Mouse (Mus musculus) CH12.LX (cell line): ENCODE data around the gene Rassf5. TPM values are rescaled to one million over a fixed set of nuclear protein-coding genes. Genes with fewer than 3 reads are reported as not detected.

ENCODE experiments used
- DNase-seq: peaks from one replicate; pipeline ENCODE4 v3.0.0-alpha.2; 2013; ENCODE audit errors: extremely low read depth
- H3K27ac ChIP-seq: 2 replicates; pipeline ENCODE4 v1.5.1; 2012; ENCODE audit warnings: low read depth, mild to moderate bottlenecking, control low read depth, moderate library complexity; ENCODE audit not compliant: insufficient read depth
- H3K27me3 ChIP-seq: replicated peaks from 2 replicates; pipeline ENCODE3; 2012; ENCODE audit warnings: inconsistent platforms
- H3K36me3 ChIP-seq, 2 experiments: replicated peaks in 1 of 2; 2 replicates each; pipeline versions ENCODE3 to v1.6.1; 2012; ENCODE audit warnings: inconsistent platforms in 1 of 2, low read length in 1 of 2, mild to moderate bottlenecking in 1 of 2, mixed read lengths in 1 of 2, moderate library complexity in 1 of 2; ENCODE audit not compliant: control insufficient read depth in 1 of 2, insufficient read depth in 1 of 2
- H3K4me1 ChIP-seq, 2 experiments: 2 replicates each; pipeline ENCODE4 v1.6.1; 2012; ENCODE audit warnings: inconsistent platforms in 1 of 2, moderate library complexity in 1 of 2; ENCODE audit not compliant: insufficient read depth in 2 of 2, control insufficient read depth in 1 of 2
- H3K4me2 ChIP-seq: 2 replicates; pipeline ENCODE4 v1.6.1; 2012; ENCODE audit warnings: low read depth, mild to moderate bottlenecking, control low read depth; ENCODE audit not compliant: poor library complexity, insufficient read depth, severe bottlenecking
- H3K4me3 ChIP-seq, 3 experiments: fragments of 150-350 bp in 1 of 3; sonication (generic) in 1 of 3; replicated peaks in 1 of 3; 2 replicates each; pipeline versions ENCODE3 to v1.5.1; 2011 to 2012; ENCODE audit warnings: low read depth in 2 of 3, low read length in 2 of 3, mild to moderate bottlenecking in 2 of 3, moderate library complexity in 2 of 3, control low read depth in 1 of 3, improper control_type of control experiment in 1 of 3, inconsistent platforms in 1 of 3, mixed read lengths in 1 of 3; ENCODE audit not compliant: poor library complexity in 1 of 3
- H3K79me2 ChIP-seq: replicated peaks from 2 replicates; pipeline ENCODE4 v1.6.1; 2012; ENCODE audit warnings: mild to moderate bottlenecking, moderate library complexity; ENCODE audit not compliant: control insufficient read depth, poor library complexity, insufficient read depth, severe bottlenecking; ENCODE audit errors: extremely low read depth
- H3K9ac ChIP-seq: 2 replicates; pipeline ENCODE4 v1.6.1; 2012; ENCODE audit warnings: low read depth, mild to moderate bottlenecking, control low read depth, moderate library complexity; ENCODE audit not compliant: insufficient read depth
- H3K9me3 ChIP-seq: replicated peaks from 2 replicates; pipeline ENCODE3; 2012; ENCODE audit warnings: low read length, inconsistent platforms, mixed read lengths
- BHLHE40 ChIP-seq: IDR thresholded peaks from 2 replicates; pipeline ENCODE4 v1.6.1; 2011; ENCODE audit warnings: mild to moderate bottlenecking, low read depth, low read length, improper control_type of control experiment
- CHD1 ChIP-seq: IDR thresholded peaks from 2 replicates; pipeline ENCODE4 v1.6.1; 2012; ENCODE audit warnings: low read depth, low read length, improper control_type of control experiment, inconsistent platforms
- CHD2 ChIP-seq: IDR thresholded peaks from 2 replicates; pipeline ENCODE4 v1.6.1; 2011; ENCODE audit warnings: low read length, improper control_type of control experiment
- CTCF ChIP-seq, 2 experiments: IDR thresholded peaks in 1 of 2; conservative IDR thresholded peaks in 1 of 2; 2 replicates each; pipeline ENCODE4 v1.5.1; 2011 to 2012; ENCODE audit warnings: low read depth in 2 of 2, low read length in 2 of 2, improper control_type of control experiment in 1 of 2, inconsistent platforms in 1 of 2, mild to moderate bottlenecking in 1 of 2, moderate library complexity in 1 of 2
- E2F4 ChIP-seq: IDR thresholded peaks from 2 replicates; pipeline ENCODE4 v1.6.1; 2011; ENCODE audit warnings: low read depth, low read length, improper control_type of control experiment; ENCODE audit not compliant: insufficient replicate concordance
- ELF1 ChIP-seq: IDR thresholded peaks from 2 replicates; pipeline ENCODE4 v1.6.1; 2014; ENCODE audit warnings: low read depth, mild to moderate bottlenecking, inconsistent platforms, low read length, improper control_type of control experiment
- EP300 ChIP-seq: IDR thresholded peaks from 2 replicates; pipeline ENCODE4 v1.6.1; 2011; ENCODE audit warnings: low read length, improper control_type of control experiment
- ETS1 ChIP-seq: conservative IDR thresholded peaks from 2 replicates; pipeline ENCODE4 v1.6.1; 2012; ENCODE audit warnings: low read depth, mild to moderate bottlenecking, inconsistent platforms, low read length, improper control_type of control experiment, moderate library complexity
- GABPA ChIP-seq: IDR thresholded peaks from 2 replicates; pipeline ENCODE4 v1.6.1; 2012; ENCODE audit warnings: low read depth, low read length, improper control_type of control experiment, inconsistent platforms; ENCODE audit not compliant: insufficient replicate concordance
- IRF4 ChIP-seq: IDR thresholded peaks from 2 replicates; pipeline ENCODE4 v1.6.1; 2014; ENCODE audit warnings: low read depth, mild to moderate bottlenecking, inconsistent platforms, low read length, improper control_type of control experiment
- JUN ChIP-seq: IDR thresholded peaks from 2 replicates; pipeline ENCODE4 v1.6.1; 2011; ENCODE audit warnings: low read depth, mild to moderate bottlenecking, low read length, improper control_type of control experiment, moderate library complexity; ENCODE audit not compliant: insufficient read depth
- JUND ChIP-seq: conservative IDR thresholded peaks from 2 replicates; pipeline ENCODE4 v1.6.1; 2011; ENCODE audit warnings: low read depth, low read length, improper control_type of control experiment
- KAT2A ChIP-seq: IDR thresholded peaks from 2 replicates; pipeline ENCODE4 v1.6.1; 2012; ENCODE audit warnings: low read length, improper control_type of control experiment, inconsistent platforms; ENCODE audit not compliant: insufficient replicate concordance
- MAFK ChIP-seq: IDR thresholded peaks from 2 replicates; pipeline ENCODE4 v1.6.1; 2011; ENCODE audit warnings: low read length, improper control_type of control experiment; ENCODE audit not compliant: insufficient replicate concordance
- MAX ChIP-seq: IDR thresholded peaks from 2 replicates; pipeline ENCODE4 v1.6.1; 2011; ENCODE audit warnings: low read length, improper control_type of control experiment
- MAZ ChIP-seq: IDR thresholded peaks from 2 replicates; pipeline ENCODE4 v1.6.1; 2012; ENCODE audit warnings: low read depth, mild to moderate bottlenecking, inconsistent platforms, low read length, improper control_type of control experiment, moderate library complexity
- MEF2A ChIP-seq: IDR thresholded peaks from 2 replicates; pipeline ENCODE4 v1.6.1; 2014; ENCODE audit warnings: low read depth, mild to moderate bottlenecking, inconsistent platforms, low read length, improper control_type of control experiment, borderline replicate concordance
- MYC ChIP-seq: IDR thresholded peaks from 2 replicates; pipeline ENCODE4 v1.6.1; 2011; ENCODE audit warnings: low read depth, mild to moderate bottlenecking, improper control_type of control experiment, low read length
- NRF1 ChIP-seq: IDR thresholded peaks from 2 replicates; pipeline ENCODE4 v1.6.1; 2014; ENCODE audit warnings: low read depth, mild to moderate bottlenecking, inconsistent platforms, low read length, improper control_type of control experiment, moderate library complexity
- PAX5 ChIP-seq: IDR thresholded peaks from 2 replicates; pipeline ENCODE4 v1.6.1; 2012; ENCODE audit warnings: low read length, inconsistent platforms, mixed read lengths
- POLR2A ChIP-seq: IDR thresholded peaks from 2 replicates; pipeline ENCODE4 v1.6.1; 2011; ENCODE audit warnings: low read depth, mild to moderate bottlenecking, improper control_type of control experiment, low read length
- SIN3A ChIP-seq: IDR thresholded peaks from 2 replicates; pipeline ENCODE4 v1.6.1; 2012; ENCODE audit warnings: low read length, improper control_type of control experiment, inconsistent platforms
- SMC3 ChIP-seq: IDR thresholded peaks from 2 replicates; pipeline ENCODE4 v1.6.1; 2011; ENCODE audit warnings: low read depth, low read length, improper control_type of control experiment
- TBP ChIP-seq: conservative IDR thresholded peaks from 2 replicates; pipeline ENCODE4 v1.6.1; 2011; ENCODE audit warnings: low read depth, low read length, improper control_type of control experiment
- UBTF ChIP-seq: IDR thresholded peaks from 2 replicates; pipeline ENCODE4 v1.6.1; 2012; ENCODE audit warnings: low read depth, mild to moderate bottlenecking, inconsistent platforms, low read length, improper control_type of control experiment, moderate library complexity
- USF1 ChIP-seq: IDR thresholded peaks from 2 replicates; pipeline ENCODE4 v1.6.1; 2014; ENCODE audit warnings: low read depth, mild to moderate bottlenecking, inconsistent platforms, low read length, improper control_type of control experiment
- ZKSCAN1 ChIP-seq: IDR thresholded peaks from 2 replicates; pipeline ENCODE4 v1.6.1; 2012; ENCODE audit warnings: low read depth, inconsistent platforms, low read length, improper control_type of control experiment, borderline replicate concordance
- ZNF384 ChIP-seq: IDR thresholded peaks from 2 replicates; pipeline ENCODE4 v1.6.1; 2012; ENCODE audit warnings: low read depth, low read length, improper control_type of control experiment, inconsistent platforms
- dilution Hi-C: fragments of 300-500 bp; cut with MboI; formaldehyde crosslinking; loops from 2 replicates; pipeline ENCODE4 v1.14.3; 2020; ENCODE audit warnings: low sequenced_read_pairs; ENCODE audit not compliant: extremely low pct_unique_long_range_greater_than_20kb, extremely low pct_ligation_motif_present
- in situ Hi-C: fragments of 300-500 bp; cut with MboI; formaldehyde crosslinking; loops from 3 replicates; pipeline ENCODE4 v1.14.3; 2019; ENCODE audit warnings: low sequenced_read_pairs, low pct_ligation_motif_present, low pct_unique_long_range_greater_than_20kb, mixed read lengths
- polyA plus RNA-seq: library from polyadenylated mRNA; unstranded; fragments of >175 nt; gene quantifications from 2 replicates; pipeline ENCODE4 v1.2.1, GENCODE M21; 2012; ENCODE audit warnings: low read depth; ENCODE audit not compliant: insufficient read length
- total RNA-seq, 2 experiments: library from RNA; depleted of rRNA; stranded (reverse); fragments of 300-350 nt in 1 of 2; fragments of >200 nt in 1 of 2; gene quantifications; 2 replicates each; pipeline ENCODE4 v1.2.3; 2012 to 2014

Gene Rassf5
- total and polyA plus RNA-seq, 3 experiments = 11.5 to 32.1 (median 16.3) TPM

DNA sequence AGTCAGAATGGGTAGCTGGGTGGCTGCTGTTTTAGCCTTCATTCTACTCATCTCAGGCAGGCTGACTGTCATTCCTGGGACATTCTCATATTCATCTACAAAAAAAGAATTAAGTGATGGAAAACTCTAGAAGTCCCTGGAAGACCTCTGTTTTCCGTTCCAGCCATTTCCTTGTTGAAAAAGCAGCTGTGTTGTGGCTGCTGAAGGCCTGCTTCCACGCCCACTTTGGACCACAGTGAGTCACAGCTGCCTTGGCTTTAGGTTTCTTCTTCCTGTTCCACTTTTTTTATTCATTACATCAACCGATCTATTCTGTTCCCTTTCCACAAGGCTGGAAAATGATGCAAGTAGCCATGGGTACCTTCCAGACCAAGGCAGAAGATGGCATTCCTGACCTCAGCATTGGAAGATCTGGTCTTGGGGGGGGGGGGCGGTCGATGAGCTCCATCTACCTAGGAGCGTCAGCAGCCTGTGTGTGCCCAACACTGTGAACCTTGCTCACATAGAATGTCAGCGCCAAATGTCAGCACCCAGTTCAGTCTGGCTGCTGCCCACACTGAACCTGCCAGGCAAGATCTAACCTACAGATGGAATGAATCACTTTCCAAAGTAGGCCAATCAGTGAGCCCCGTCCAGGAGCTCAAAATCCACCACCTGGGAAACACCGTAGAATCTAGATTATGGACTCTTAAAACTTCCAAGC lies 60.7 kb downstream of the Rassf5 start:
- TF ChIP-seq NRF1 = no peak
- no peak for TF ChIP-seq POLR2A
- TF ChIP-seq TBP = no peak
- TF ChIP-seq USF1 = no peak
- TF ChIP-seq MAX = no peak
- 0 out of 2 replicates have a peak, but pooled peaks have one; percentile 7 for TF ChIP-seq BHLHE40
- TF ChIP-seq EP300 = peak; percentile 62; the same call in 1 of the 2 replicates
- TF ChIP-seq ZNF384 = peak; percentile 50
- TF ChIP-seq ETS1 = peak; percentile 83
- TF ChIP-seq JUN = no peak
- no peak for TF ChIP-seq MAFK
- peak; percentile 66; the same call in 1 of the 2 replicates for TF ChIP-seq SIN3A
- peak; percentile 31; the same call in 1 of the 2 replicates for TF ChIP-seq ELF1
- no peak for TF ChIP-seq MEF2A
- no peak for TF ChIP-seq KAT2A
- TF ChIP-seq PAX5 = no peak
- no peak for TF ChIP-seq GABPA
- no peak for TF ChIP-seq ZKSCAN1
- no peak for TF ChIP-seq CHD1
- TF ChIP-seq MAZ = no peak
- no peak for TF ChIP-seq E2F4
- TF ChIP-seq CTCF (conservative IDR thresholded peaks at IDR 0.05 in 1 of 2, IDR thresholded peaks at IDR 0.05 in 1 of 2; ENCODE audit: low read depth in 2 of 2, low read length in 2 of 2) = no peak
- no peak for TF ChIP-seq UBTF
- 0 out of 2 replicates have a peak, but pooled peaks have one; percentile 27 for TF ChIP-seq IRF4
- no peak for TF ChIP-seq JUND
- no peak for TF ChIP-seq SMC3
- TF ChIP-seq CHD2 = no peak
- no peak for TF ChIP-seq MYC
- TF ChIP-seq, all 38 proteins: peak for 7
- Histone ChIP-seq H3K9me3 (no peaks in the 10 kb centered on the region), H3K27me3 (no peaks in the 10 kb centered on the region), H3K9ac (no peak overlapping the region), H3K4me3 (no peak overlapping the region), H3K4me1 (peaks cover 15 to 69% of the 10 kb centered on the region in 2 experiments), H3K27ac (no peak overlapping the region), H3K36me3 (peaks cover 35 to 79% of the 10 kb centered on the region in 2 experiments), H3K4me2 (no peak overlapping the region), H3K79me2 (no peaks in the 10 kb centered on the region)
- in situ Hi-C loops = loop anchor here (5.0 kb wide), 2 partner anchors 33 to 73 kb away; no protein-coding TSS in a partner anchor
- dilution Hi-C loops = no loop called here
- DNase-seq = peak; percentile 61
